Mouse (Mus musculus): ENCODE measurements around the gene Osgin1. TPM values are rescaled to one million over a fixed set of nuclear protein-coding genes. Genes with fewer than 3 reads are reported as not detected.

Gene Osgin1
- polyA plus RNA-seq, 1 experiment from 2014 or later: 138 TPM

- Histone ChIP-seq H3K36me3 (replicated peaks; ENCODE audit: insufficient read depth, low read length) (no peaks in the 10 kb centered on the region), H3K4me1 (ENCODE audit: insufficient read depth) (peaks cover 3% of the 10 kb centered on the region; the same call in 1 of the 2 replicates), H3K27me3 (ENCODE audit: insufficient read depth, low read length) (peaks cover 27% of the 10 kb centered on the region), H3K4me2 (ENCODE audit: low read depth, low read length) (no peak overlapping the region), H3K9me3 (ENCODE audit: low read length) (no peaks in the 10 kb centered on the region), H3K4me3 (ENCODE audit: low read depth, low read length) (no peak overlapping the region), H3K9ac (replicated peaks) (no peak overlapping the region), H3K27ac (ENCODE audit: low read depth) (no peak overlapping the region)
- no peak for TF ChIP-seq CTCF (IDR thresholded peaks at IDR 0.05; ENCODE audit: low read depth)
- no peak for TF ChIP-seq EP300 (IDR thresholded peaks at IDR 0.05; ENCODE audit: low read depth)
- ATAC-seq (no peak), DNase-seq (no peak)
- 69% methylated on average over 10 of the region's 10 CpGs for WGBS (ENCODE audit: insufficient replicate concordance)
Observed at GRCm38 (mm10) chr8:119466794-119467193, 32.9 kb downstream of the Osgin1 start.

- Histone ChIP-seq H3K4me2 (ENCODE audit: low read depth, low read length) (no peak overlapping the region), H3K9me3 (ENCODE audit: low read length) (no peaks in the 10 kb centered on the region), H3K27me3 (ENCODE audit: insufficient read depth, low read length) (peaks cover 27% of the 10 kb centered on the region), H3K4me1 (ENCODE audit: insufficient read depth) (peaks cover 3% of the 10 kb centered on the region; the same call in 1 of the 2 replicates), H3K9ac (replicated peaks) (no peak overlapping the region), H3K4me3 (ENCODE audit: low read depth, low read length) (no peak overlapping the region), H3K27ac (ENCODE audit: low read depth) (no peak overlapping the region), H3K36me3 (replicated peaks; ENCODE audit: insufficient read depth, low read length) (no peaks in the 10 kb centered on the region)
- ATAC-seq (no peak), DNase-seq (no peak)
- 79% methylated on average over 8 of the region's 8 CpGs for WGBS (ENCODE audit: insufficient replicate concordance)
- TF ChIP-seq EP300 (IDR thresholded peaks at IDR 0.05; ENCODE audit: low read depth): no peak
- TF ChIP-seq CTCF (IDR thresholded peaks at IDR 0.05; ENCODE audit: low read depth): no peak
Observed at GRCm38 (mm10) chr8:119468091-119468490, 34.2 kb downstream of the Osgin1 start.

- no peaks in the 10 kb centered on the region for H3K4me1 ChIP-seq (ENCODE audit: insufficient read depth)
- H3K27me3 ChIP-seq (ENCODE audit: insufficient read depth, low read length): 0 out of 2 replicates have a peak, but pooled peaks cover 2% of the 10 kb centered on the region
- H3K4me2 ChIP-seq (ENCODE audit: low read depth, low read length): no peak overlapping the region
- H3K9ac ChIP-seq (replicated peaks): no peak overlapping the region
- H3K9me3 ChIP-seq (ENCODE audit: low read length): no peaks in the 10 kb centered on the region
- no peak overlapping the region for H3K27ac ChIP-seq (ENCODE audit: low read depth)
- WGBS (ENCODE audit: insufficient replicate concordance): 24% methylated on average over 5 of the region's 5 CpGs
- DNase-seq (no peak), ATAC-seq (no peak)
- TF ChIP-seq EP300 (IDR thresholded peaks at IDR 0.05; ENCODE audit: low read depth) (no peak), CTCF (IDR thresholded peaks at IDR 0.05; ENCODE audit: low read depth) (no peak)
- no peaks in the 10 kb centered on the region for H3K36me3 ChIP-seq (replicated peaks; ENCODE audit: insufficient read depth, low read length)
- H3K4me3 ChIP-seq (ENCODE audit: low read depth, low read length): no peak overlapping the region
Observed at GRCm38 (mm10) chr8:119478684-119479083, 44.8 kb downstream of the Osgin1 start.

DNA sequence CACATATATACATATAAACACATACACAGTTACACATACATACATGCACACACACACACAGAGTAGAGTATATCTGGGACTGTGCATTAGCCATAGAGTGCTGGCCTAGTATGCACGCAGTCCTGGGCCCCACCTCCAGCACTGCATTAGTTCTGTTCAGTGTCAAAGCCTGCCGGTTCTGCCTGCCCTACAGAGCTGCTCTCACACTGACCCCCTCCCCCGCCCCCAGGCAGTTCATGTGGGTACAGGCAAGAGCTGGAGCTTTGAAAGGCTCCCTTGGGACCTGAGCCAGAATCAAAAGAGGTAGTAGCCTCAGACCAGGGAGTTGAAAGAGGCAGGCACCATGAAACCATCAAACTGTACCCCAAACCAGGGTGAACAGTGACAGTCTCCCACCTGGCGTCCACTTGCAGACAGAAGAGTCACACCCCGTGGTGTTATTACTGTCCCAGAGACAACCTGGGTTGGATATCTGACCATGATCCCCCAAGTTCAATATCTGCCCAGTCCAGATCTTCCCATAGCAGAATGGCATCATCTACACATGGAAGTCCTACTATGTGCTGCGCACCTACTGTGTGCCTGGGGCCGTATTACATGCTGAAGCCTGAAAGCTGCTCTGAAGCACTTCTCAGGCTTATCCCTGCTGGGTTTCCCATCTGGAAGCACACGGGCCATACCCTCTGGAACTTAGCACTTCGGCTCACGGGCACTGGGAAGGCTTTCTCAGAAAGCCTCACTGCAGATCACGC lies 50.4 kb downstream of the Osgin1 start:
- TF ChIP-seq CTCF (IDR thresholded peaks at IDR 0.05; ENCODE audit: low read depth) (no peak), EP300 (IDR thresholded peaks at IDR 0.05; ENCODE audit: low read depth) (no peak)
- WGBS (ENCODE audit: insufficient replicate concordance): 79% methylated on average over 11 of the region's 11 CpGs
- 0 out of 2 replicates have a peak, but pooled peaks cover 2% of the 10 kb centered on the region for H3K27me3 ChIP-seq (ENCODE audit: insufficient read depth, low read length)
- no peaks in the 10 kb centered on the region for H3K4me1 ChIP-seq (ENCODE audit: insufficient read depth)
- H3K9ac ChIP-seq (replicated peaks): no peak overlapping the region
- no peak for ATAC-seq
- H3K36me3 ChIP-seq (replicated peaks; ENCODE audit: insufficient read depth, low read length): no peaks in the 10 kb centered on the region
- peak; percentile 41 for DNase-seq
- H3K4me3 ChIP-seq (ENCODE audit: low read depth, low read length): no peak overlapping the region
- no peaks in the 10 kb centered on the region for H3K9me3 ChIP-seq (ENCODE audit: low read length)
- no peak overlapping the region for H3K4me2 ChIP-seq (ENCODE audit: low read depth, low read length)
- no peak overlapping the region for H3K27ac ChIP-seq (ENCODE audit: low read depth)

GRCm38 (mm10) chr8:119487093-119487492 lies 53.2 kb downstream of the Osgin1 start:
- DNase-seq (peak; percentile 51), ATAC-seq (peak; percentile 72)
- Histone ChIP-seq H3K9ac (replicated peaks) (no peak overlapping the region), H3K4me3 (ENCODE audit: low read depth, low read length) (no peak overlapping the region), H3K4me1 (ENCODE audit: insufficient read depth) (peaks cover 9% of the 10 kb centered on the region), H3K27ac (ENCODE audit: low read depth) (no peak overlapping the region), H3K27me3 (ENCODE audit: insufficient read depth, low read length) (0 out of 2 replicates have a peak, but pooled peaks cover 2% of the 10 kb centered on the region), H3K36me3 (replicated peaks; ENCODE audit: insufficient read depth, low read length) (no peaks in the 10 kb centered on the region), H3K9me3 (ENCODE audit: low read length) (no peaks in the 10 kb centered on the region), H3K4me2 (ENCODE audit: low read depth, low read length) (no peak overlapping the region)
- no peak for TF ChIP-seq EP300 (IDR thresholded peaks at IDR 0.05; ENCODE audit: low read depth)
- TF ChIP-seq CTCF (IDR thresholded peaks at IDR 0.05; ENCODE audit: low read depth): no peak
- 60% methylated on average over 7 of the region's 7 CpGs for WGBS (ENCODE audit: insufficient replicate concordance)

Other genes with a start within 250 kb of the Osgin1 start
- 101 and 104 TPM in 2 replicates for gene Hsbp1, start 89.6 kb upstream of the Osgin1 start, polyA plus RNA-seq (2015; fragmentation: Nextera tagmentation; extraction: Ambion mirVana)
- 37.0 and 44.4 TPM in 2 replicates for gene Mlycd, start 39.2 kb upstream of the Osgin1 start, polyA plus RNA-seq (2015; fragmentation: Nextera tagmentation; extraction: Ambion mirVana)
- 0.14 TPM in 1 of 2 replicates, not detected in the other for gene Necab2, start 12.6 kb downstream of the Osgin1 start, polyA plus RNA-seq (2015; fragmentation: Nextera tagmentation; extraction: Ambion mirVana)
- not detected in 2 replicates for gene Slc38a8, start 67.6 kb downstream of the Osgin1 start, polyA plus RNA-seq (2015; fragmentation: Nextera tagmentation; extraction: Ambion mirVana)
- 17.3 and 20.1 TPM in 2 replicates for gene Mbtps1, start 124.6 kb downstream of the Osgin1 start, polyA plus RNA-seq (2015; fragmentation: Nextera tagmentation; extraction: Ambion mirVana)
- gene Hsdl1, start 141.1 kb downstream of the Osgin1 start, polyA plus RNA-seq (2015; fragmentation: Nextera tagmentation; extraction: Ambion mirVana): 11.7 and 12.5 TPM in 2 replicates
- 0.07 TPM in 1 of 2 replicates, not detected in the other for gene Dnaaf1, start 141.1 kb downstream of the Osgin1 start, polyA plus RNA-seq (2015; fragmentation: Nextera tagmentation; extraction: Ambion mirVana)
- 2.4 and 2.7 TPM in 2 replicates for gene Taf1c, start 171.1 kb downstream of the Osgin1 start, polyA plus RNA-seq (2015; fragmentation: Nextera tagmentation; extraction: Ambion mirVana)
- not detected in 2 replicates for gene Adad2, start 178.6 kb downstream of the Osgin1 start, polyA plus RNA-seq (2015; fragmentation: Nextera tagmentation; extraction: Ambion mirVana)
- gene Kcng4, start 201.6 kb downstream of the Osgin1 start, polyA plus RNA-seq (2015; fragmentation: Nextera tagmentation; extraction: Ambion mirVana): not detected in 2 replicates
- 6.0 and 7.2 TPM in 2 replicates for gene Wfdc1, start 232.2 kb downstream of the Osgin1 start, polyA plus RNA-seq (2015; fragmentation: Nextera tagmentation; extraction: Ambion mirVana)